Mouse (Mus musculus) erythroblast, adult 5-6 weeks (primary cell): ENCODE results near the gene Rdh16f2. TPM values are rescaled to one million over a fixed set of nuclear protein-coding genes. Genes with fewer than 3 reads are reported as not detected.
"Not testable (repeated sequence)": the region's sequence is repeated elsewhere in the genome, so short reads cannot be mapped to it uniquely, and the experiment has no call there.

Experiments used
- ATAC-seq: replicated peaks from 2 replicates; pipeline ENCODE4 v1.8.0; 2016; ENCODE audit warnings: moderate number of reproducible peaks, mild to moderate bottlenecking, moderate TSS enrichment, inconsistent platforms; ENCODE audit not compliant: poor library complexity, low FRiP score, severe bottlenecking
- total RNA-seq, 2 experiments: library from RNA; stranded (forward) in 1 of 2; stranded (reverse) in 1 of 2; fragments of 150-400 nt in 1 of 2; fragments of 200-764, 138-1000 nt in 1 of 2; gene quantifications; 2 replicates each; pipeline versions ENCODE4 v1.2.3 to v1.2.4; 2015 to 2017; ENCODE audit warnings: low replicate concordance in 2 of 2

Rdh16f2 gene
- total RNA-seq, 2 experiments from 2014 or later, result not detected

DNA sequence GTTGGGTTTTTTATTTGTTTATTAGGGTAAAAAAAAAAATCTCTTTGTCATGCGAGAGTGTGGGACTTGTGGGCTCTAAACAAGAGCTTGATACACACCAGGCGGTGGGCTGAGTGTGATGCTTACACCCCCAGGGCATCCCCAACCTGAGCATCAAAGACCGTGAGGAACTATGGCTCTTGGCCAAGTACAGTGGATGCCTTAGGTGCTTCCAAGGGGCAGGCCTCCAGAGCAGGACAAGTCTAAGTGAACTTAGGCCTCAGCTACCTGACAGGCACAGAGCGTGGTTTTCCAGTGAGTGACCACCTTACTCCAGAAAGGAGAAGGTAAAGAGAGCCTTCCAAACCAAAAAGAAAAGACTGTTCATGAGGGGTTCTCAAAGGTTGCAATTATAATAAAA is 20.7 kb downstream of the Rdh16f2 start:
- no peak for ATAC-seq

DNA sequence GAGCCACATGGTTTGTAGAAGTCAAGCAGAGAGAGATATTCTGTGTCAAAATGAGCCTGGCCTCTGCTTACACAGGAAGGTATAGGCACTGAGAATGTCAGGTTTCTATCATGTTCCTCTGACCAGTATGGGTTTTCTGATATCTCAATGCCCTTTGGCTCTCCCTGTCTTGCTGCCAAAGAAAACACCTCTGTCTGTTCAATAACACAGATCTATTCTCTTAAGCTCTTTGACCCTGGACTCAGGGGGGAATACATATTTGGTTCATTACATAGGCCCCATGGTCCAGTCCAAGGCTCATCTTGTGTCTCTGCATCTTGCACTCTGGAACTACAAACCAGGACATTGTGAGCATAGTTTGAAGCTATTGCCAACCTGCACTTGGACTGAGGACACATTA is 22.3 kb downstream of the Rdh16f2 start, which contains the start of gene Rdh7:
Gene Rdh7 (minus strand): TSS at position 213 of the 400 bp plus-strand sequence.
- no peak for ATAC-seq

DNA sequence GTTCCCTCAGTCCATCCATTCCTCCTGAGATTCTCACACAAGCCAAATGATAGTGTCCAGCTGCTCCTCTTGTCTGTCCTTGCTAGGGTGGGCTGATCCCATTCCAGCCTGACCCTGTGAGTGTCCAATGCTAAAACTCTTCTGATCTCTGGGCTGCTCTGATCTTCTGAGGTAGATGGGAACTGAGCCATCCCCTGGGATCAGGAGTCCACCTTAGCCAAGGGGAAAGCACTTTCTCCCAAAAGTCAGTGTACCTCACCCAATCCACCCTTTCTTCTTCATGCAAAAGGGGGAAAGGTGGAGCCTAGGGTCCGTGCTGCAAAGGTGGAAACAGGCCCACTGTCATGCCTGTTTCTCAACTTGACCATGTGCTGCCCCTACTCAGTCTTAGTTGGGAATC is 25.2 kb downstream of the Rdh16f2 start:
- ATAC-seq, result no peak

DNA sequence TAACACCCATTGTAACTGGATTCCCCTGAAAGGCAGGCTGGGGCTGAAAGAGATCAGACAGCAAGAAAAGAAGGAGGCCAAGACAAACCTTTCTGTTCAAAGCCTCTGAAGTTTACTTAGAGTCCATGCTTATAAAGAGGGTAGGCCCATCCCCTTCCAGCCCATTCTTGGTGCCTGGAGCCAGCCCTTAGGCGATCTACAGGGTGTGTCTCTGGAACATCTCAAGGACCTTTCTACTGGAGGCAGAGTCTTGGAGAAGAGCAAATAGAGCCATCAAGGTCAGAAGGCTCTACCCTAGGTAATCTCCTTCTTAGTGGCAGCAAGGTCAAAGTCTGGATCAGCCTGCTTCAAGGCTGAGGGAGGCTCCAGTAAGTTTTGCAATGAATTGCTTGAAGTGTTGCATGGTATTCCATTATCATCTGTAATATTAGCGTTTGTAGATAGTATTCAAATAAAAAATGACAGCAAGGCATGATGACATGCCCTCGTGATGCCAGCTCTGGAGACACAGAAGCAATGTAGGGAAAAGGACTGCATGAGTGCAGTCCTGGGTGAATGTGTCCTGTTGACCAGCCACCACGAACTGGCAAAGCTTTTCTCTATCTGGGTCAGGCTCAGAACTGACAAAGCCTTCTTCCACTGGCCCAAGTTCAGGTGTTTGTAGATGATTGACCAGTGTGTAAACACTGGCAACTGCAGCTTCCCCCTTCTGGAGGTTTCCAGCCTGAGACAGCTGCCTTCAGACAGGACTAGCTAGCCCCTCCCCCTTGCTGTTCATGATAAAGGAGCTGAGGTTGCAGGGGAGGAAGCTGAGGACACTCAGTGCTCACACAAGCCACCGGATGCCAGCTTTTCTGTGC is 27.1 kb downstream of the Rdh16f2 start:
- not testable (repeated sequence) for ATAC-seq

DNA sequence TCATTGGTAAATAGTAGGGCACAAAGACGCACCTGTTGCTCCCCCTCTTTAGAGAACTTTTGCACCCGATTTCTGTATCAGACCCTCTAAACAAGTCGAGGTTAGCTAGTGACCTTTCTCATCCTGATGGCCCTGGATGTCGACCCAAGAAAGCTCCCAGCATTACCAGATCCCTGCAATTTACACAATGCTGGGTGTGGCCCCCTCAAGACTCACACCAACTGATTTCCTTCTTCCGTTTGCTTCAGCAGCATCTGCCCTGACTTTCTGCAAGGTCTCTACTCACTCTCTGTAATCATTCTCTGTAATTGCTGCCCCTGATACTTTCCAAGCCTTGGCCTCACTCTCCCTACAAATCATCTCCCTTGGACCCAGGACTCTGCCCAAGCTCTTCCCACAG is 30.4 kb downstream of the Rdh16f2 start:
- no peak for ATAC-seq

DNA sequence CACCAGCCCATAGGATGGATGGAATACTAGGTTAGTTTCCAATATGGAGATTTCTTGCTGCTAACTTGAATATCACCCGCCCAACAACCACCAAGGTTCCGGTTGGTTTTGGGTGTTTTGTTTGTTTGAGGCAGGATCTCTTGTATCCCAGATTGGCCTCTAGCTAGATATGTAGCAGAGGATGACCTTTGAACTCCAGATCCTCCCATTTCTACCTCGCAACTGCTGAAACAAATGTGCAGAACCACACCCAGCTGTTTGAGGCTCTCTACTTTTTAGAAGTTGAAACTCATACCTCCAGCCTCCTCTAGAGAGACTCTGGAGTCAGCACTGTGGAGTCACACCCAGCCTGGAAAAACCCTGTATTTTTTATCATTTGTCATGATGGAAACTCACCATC is 31.2 kb downstream of the Rdh16f2 start:
- ATAC-seq, result no peak

DNA sequence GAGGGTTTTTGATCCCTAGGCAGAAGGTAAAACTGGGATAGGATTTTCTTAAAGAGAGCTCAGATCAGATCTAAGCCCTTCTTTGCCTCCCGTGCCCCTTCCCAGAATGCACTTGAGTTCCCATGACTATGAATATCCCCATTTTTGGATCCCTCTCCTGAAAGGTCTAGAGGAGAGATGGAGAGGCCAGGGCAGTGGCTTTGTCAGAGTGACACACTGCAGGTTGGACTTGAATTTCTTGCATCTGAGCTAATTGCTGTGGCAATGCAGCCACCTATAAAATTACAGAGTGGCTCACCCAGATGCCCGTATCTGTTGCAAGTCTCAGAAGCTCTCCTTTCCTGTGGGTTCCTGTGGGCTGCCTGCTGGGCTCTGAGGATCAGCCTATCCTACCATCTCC is 31.9 kb downstream of the Rdh16f2 start, which contains the start of gene Sdr9c7:
Gene Sdr9c7 (plus strand): TSS at position 301 of the 400 bp plus-strand sequence.
- no peak for ATAC-seq

DNA sequence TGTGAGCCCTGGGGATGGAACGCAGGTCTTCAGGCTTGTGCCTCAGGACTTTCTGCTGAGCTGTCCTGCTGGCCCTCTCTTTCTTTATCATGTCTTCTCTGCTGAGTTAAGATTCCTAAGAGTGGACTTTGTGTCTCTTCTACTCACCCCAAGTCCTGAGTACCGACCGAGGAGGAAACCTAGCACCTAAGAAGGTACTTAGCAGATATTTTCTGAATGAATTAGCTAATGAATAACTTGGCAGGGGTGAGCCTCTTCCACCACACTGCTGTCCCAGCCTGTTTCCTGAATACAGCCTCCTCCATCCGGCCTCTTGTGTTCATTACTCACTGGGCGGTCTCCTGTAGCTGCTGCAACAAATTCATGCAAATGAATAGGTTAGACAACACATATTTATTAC is 33.5 kb downstream of the Rdh16f2 start:
- no peak for ATAC-seq

DNA sequence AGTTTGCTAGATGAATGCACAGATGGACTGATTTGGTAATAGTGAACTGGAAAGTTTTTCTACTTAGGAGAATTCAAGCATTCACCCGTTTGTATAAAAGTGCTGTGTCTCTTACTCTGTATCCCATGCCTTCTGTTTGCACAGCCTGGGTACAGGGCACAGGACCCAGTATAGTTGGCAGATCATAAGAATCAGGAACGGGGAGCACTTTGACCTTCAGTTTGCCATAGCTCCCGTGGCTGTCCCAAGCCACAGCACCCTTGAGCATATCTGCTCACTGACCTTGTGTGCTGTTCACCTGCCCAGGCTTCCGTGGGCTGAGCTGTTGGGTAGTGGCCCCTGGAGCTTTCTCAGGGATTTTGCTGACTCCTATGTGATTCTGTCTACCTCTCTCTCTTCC is 35.5 kb downstream of the Rdh16f2 start:
- no peak for ATAC-seq

DNA sequence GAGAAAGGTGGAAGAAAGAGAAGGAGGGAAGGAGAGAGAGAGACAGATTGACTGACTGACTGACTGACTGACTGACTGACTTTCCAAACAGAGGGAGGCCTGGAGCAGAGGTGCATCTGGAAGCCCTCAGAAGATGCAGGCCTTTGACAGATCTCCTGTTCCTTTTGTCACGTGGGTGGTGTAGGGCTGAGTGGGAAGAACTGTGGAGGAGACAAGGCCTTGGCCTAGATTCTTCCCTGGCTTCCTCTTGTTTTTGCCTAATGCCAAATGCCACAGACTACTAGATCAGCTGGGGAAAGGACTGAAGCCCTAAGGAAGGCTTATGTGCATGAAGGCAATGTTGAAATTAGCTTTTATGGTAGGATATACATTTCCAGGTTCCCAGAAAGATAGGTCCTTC is 36.8 kb downstream of the Rdh16f2 start:
- ATAC-seq, result no peak

DNA sequence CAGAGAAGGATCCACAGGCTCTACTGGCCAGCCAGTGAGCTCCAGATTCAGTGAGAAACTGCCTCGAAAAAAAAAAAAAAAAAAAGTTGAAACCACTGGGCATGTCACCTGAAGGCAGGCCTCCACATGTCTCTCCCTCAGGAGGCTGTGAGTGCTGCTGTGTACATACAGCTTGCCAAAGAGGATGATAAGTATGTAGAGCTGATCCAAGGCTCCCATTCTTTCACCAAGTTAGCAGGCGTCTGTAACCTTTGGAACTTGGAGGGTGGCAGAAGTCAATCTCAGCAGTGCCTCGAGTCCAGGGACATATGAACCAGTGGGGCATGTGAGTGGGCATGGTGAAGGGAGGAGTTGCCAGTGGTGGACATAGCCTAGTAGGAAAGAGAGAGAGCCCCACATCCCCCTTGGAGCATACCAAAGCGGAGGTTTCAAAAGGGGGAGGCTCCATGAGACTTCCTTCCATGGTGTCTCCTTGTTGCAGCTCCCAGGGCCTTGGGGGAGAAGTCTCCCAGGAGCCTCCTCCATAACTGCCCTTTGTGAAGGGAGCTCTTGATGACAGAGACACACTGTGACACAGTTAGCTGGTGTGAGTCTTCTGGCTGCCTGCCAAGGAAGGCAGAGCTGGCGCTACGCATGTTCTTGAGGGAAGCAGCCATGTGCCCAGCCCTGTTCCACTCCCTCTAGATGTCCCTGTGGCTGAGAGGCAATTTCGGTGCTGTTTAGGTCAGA is 38.6 kb downstream of the Rdh16f2 start:
- no peak for ATAC-seq

DNA sequence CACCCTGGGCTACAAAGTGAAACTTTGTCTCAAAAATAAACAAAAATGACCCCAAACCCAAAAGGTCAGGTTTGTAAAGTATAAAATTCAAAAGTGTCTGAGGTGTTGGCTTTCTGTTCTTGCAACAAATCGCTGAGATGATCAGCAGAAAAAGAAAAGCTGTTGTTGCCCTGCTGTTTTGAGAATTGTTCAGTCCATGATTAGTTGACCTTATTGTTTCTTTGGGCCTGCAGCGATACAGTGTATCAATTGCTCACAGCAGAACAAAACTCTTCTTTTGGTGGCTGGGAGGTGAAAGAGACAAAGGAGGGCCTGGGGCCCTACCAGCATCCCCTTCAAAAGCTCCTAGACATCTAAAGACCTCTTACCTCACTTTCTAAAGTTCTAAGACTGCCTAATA is 39.9 kb downstream of the Rdh16f2 start:
- ATAC-seq, result no peak

DNA sequence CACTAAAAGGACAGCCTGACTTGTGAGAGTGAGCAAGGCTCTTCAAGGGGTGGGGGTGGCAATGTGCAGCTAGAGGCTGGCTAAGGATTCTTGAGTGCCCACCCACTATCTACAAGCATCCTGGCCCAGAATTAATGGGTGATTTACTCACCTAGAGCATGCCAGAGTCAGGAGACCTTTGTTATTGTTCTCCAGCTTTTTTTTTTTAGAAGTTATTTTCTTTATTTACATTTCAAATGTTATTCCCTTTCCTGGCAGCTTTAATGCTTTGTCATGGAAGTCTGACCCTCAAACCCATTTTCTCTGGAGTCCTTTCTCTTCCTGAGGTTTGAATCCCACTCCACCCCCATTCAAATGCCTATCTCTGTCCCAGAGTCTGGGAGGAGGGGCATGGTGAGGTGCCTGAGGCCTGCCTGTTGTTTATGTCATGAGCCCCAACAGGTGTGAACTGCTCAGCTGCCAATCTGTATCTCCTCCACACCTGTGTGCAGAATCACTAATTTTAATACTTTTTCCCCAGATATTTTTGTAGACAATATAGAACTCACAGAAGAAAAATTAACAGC is 41.2 kb downstream of the Rdh16f2 start:
- no peak for ATAC-seq

DNA sequence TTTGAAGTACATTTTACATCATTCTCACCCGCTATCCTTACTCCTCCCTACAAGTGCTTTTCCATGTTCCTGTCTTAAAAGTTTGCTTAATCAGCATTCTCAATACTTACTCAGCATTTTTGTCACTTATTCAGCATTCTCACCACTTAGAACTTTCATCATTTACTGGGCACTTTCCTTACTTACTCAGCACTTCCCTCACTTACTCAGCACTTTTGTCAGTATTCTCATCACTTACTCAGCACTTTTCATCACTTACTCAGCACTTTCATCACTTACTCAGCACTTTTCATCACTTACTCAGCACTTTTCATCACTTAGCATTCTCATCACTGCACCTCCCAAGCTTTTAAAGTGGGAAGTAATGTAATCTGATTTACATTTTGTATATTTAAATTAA is 49.3 kb downstream of the Rdh16f2 start:
- no peak for ATAC-seq

DNA sequence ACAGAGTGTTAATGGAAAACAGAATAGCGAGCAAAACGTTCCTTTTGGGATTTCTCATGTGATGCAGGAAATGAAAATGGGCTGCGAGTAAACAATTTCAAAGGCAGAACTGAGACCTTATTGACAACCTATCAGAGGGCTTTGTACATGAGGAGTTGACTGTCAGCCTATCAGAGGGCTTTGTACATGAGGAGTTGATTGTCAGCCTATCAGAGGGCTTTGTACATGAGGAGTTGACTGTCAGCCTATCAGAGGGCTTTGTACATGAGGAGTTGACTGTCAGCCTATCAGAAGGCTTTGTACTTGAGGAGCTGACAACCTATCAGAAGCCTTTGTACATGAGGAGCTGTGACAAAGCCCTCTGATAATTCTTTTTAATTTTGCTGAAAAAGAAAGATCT is 50.9 kb downstream of the Rdh16f2 start:
- not testable (repeated sequence) for ATAC-seq

DNA sequence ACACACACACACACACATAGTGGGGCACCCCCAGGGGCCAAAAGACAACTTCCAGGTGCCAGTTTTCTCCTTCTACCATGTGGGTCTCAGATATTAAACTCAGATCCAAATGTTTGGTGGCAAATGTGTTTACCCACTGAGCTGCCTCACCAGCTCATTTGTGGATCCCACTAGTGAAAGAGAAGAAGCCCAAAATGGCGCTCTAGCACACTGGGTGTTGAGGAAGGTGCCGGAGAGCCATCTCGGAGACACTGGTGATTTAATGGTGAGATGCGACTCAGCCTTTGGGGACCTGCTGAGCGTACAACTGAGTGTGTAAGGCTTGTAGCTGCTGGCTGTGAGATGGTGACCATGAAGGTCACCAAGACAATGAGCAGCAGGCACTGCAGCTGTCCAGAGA is 51.4 kb downstream of the Rdh16f2 start:
- ATAC-seq, result no peak

DNA sequence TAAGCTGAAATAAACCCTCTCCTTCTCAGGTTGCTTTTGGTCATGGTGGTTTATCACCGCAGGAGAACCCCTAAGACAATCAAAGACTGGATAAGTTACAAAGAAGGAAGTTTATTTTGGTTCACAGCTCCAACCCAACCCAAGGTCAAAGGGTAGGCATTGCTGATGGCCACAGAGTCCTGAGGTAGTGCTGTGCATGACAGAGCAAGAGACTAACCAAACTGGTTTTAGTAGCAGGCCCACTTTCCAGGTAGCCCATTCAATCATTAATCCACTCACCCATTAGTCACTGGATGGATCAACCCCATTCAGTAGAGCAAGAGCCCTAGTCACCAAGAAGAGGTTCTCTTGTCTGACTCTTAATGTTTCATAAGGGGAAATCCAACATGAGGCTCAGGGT is 56.0 kb downstream of the Rdh16f2 start:
- no peak for ATAC-seq

DNA sequence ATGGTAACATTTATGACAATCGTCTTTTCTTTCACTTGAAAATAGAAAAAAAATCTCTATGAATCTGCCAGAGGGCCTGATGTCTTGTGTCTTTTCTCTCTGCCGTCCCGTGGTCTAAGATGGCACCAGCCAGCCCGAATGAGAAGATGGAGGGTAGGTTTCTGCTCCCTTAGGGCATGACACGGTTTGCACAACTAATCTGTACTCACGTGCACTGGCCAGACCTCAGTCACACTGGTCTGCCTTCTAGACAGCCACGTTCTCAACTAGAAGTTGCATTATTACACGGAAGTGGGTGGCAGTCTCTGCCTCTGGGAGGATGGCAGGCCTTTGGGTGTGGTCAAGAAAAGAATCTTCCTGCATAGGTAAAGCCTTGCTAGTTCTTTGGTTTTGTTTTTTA is 56.8 kb downstream of the Rdh16f2 start:
- no peak for ATAC-seq

DNA sequence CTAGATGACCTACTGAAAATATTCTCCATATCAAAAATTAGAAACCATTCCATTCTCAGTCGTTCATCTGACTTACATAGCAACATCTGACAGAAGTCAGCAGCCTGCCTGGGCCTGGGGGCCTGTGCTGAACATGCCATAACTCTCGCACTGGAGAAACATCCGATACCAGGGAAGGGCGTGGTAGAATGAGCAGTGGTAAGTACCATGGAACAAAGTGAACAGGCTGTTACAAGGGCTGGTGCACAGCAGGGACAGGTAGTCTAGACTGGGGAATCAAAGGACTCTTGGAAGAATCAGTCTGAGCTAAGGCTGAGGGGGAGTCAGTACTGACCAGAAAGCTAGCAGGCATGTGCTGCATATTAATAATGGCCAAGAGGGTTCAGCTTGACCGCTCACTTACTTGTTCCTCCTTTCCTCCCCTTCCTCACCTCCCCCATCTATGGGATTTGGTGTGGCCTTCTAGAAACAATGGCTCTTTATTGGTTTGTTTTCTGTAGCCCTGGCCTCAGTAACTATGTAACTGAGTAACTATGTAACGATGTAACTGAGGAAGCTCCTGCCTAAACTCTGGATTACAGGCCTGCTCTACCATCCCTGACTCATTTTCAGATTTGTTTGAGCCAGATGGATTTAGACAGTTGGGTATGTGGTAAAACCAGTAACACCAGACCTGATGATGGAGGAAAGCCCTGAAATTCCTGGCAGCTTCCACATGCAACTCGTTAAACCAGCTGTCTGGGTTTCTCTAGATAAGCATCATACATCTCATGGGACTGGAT is 58.5 kb downstream of the Rdh16f2 start:
- ATAC-seq, result no peak
